Mouse (Mus musculus) intestine, embryonic 16.5 days (tissue): ENCODE results near the gene Tcf12. TPM values are rescaled to one million over a fixed set of nuclear protein-coding genes. Genes with fewer than 3 reads are reported as not detected.

Experiments used
- ATAC-seq: fragments of 200-750 bp; cut with Nextera tagmentation; 2 replicates; pipeline ENCODE4 v1.8.0; 2017; ENCODE audit warnings: moderate TSS enrichment, moderate library complexity
- H3K27ac ChIP-seq: fragments of 300-500 bp; sonication (generic); 2 replicates; pipeline ENCODE4 v1.5.1; 2014; ENCODE audit warnings: mild to moderate bottlenecking, low read length
- H3K27me3 ChIP-seq: fragments of 300-500 bp; sonication (generic); replicated peaks from 2 replicates; pipeline ENCODE4 v1.6.1; 2014; ENCODE audit warnings: low read length, control low read depth, mixed read lengths; ENCODE audit not compliant: control insufficient read depth, insufficient read depth
- H3K36me3 ChIP-seq: fragments of 300-500 bp; sonication (generic); 2 replicates; pipeline ENCODE4 v1.6.1; 2014; ENCODE audit warnings: low read length, control low read depth; ENCODE audit not compliant: control insufficient read depth, insufficient read depth
- H3K4me1 ChIP-seq: fragments of 300-500 bp; sonication (generic); 2 replicates; pipeline ENCODE4 v1.6.1; 2014; ENCODE audit warnings: low read length, control low read depth, mixed read lengths; ENCODE audit not compliant: control insufficient read depth, insufficient read depth
- H3K4me2 ChIP-seq: fragments of 300-500 bp; sonication (generic); 2 replicates; pipeline ENCODE4 v1.6.1; 2014; ENCODE audit warnings: low read depth, low read length, control low read depth
- H3K4me3 ChIP-seq: fragments of 300-500 bp; sonication (generic); 2 replicates; pipeline ENCODE4 v1.5.1; 2014; ENCODE audit warnings: mild to moderate bottlenecking, low read length
- H3K9ac ChIP-seq: fragments of 300-500 bp; sonication (generic); 2 replicates; pipeline ENCODE4 v1.6.1; 2014; ENCODE audit warnings: low read depth, low read length
- H3K9me3 ChIP-seq: fragments of 300-500 bp; sonication (generic); 2 replicates; pipeline ENCODE4 v1.6.1; 2016; ENCODE audit warnings: low read length, control low read depth; ENCODE audit not compliant: control insufficient read depth
- WGBS: fragments of 180-500 bp; shearing (Covaris S2); extraction: QIAGEN DNeasy Blood & Tissue Kit; methylation state at CpG from one replicate; pipeline ENCODE4 v1.1.7; 2014; 5-methylcytosine and 5-hydroxymethylcytosine counted together
- polyA plus RNA-seq: library from polyadenylated mRNA; unstranded; fragments of >200 nt; fragmentation: Nextera tagmentation; extraction: Ambion mirVana; gene quantifications from 2 replicates; pipeline ENCODE4 v1.2.1, GENCODE M21; 2015

Gene Tcf12
- polyA plus RNA-seq, 1 experiment from 2014 or later: 26.0 TPM

DNA sequence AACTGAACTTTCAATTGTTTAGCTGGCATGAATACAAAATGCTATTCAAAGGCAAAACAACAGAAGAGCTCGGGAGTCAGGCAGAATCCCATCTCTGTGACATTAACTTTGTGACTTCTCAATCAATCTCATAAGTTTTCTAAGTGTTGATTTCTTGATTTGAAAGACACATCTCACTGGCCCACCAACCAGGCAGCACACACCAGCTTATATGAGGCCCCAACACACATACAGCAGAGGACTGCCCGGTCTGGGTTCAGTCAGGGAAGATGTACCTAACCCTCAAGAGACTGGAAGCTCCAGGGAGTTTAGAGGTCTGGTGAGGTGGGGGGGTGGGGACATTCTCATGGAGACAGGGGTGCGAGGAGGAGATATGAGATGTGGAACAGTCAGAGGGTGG, 132.8 kb downstream of the Tcf12 start:
- Histone ChIP-seq H3K27me3 (no peaks in the 10 kb centered on the region), H3K4me2 (no peak overlapping the region), H3K36me3 (no peaks in the 10 kb centered on the region), H3K9ac (no peak overlapping the region), H3K4me1 (peaks cover 5% of the 10 kb centered on the region), H3K9me3 (no peaks in the 10 kb centered on the region), H3K27ac (no peak overlapping the region), H3K4me3 (no peak overlapping the region)
- whole genome bisulfite sequencing: 78% methylated on average over 3 of the region's 3 CpGs
- ATAC-seq: no peak

DNA sequence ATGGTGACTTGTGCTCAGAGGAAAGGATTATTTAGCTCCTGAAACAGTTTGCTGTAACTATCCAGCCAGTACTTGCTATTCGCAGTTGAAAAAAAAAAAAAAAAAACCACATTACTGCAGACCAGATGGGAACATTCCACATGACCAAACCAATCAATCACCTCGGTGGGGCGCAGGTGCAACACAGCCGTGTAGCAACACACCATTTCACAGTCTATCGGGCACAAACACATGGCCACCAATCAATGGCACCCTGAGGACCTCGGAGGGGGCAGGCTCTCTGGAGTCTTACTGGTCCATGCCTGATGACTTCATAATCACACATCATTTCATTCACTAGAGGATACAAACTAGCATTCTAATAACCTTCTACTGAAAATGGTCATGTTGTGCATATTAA, 135.6 kb downstream of the Tcf12 start:
- H3K9me3 ChIP-seq: no peaks in the 10 kb centered on the region
- H3K27me3 ChIP-seq: no peaks in the 10 kb centered on the region
- no peak; the same call in 1 of the 2 replicates for ATAC-seq
- H3K4me3 ChIP-seq: no peak overlapping the region
- no peak overlapping the region for H3K4me2 ChIP-seq
- WGBS: 39% methylated on average over 6 of the region's 6 CpGs
- H3K4me1 ChIP-seq: peaks cover 3% of the 10 kb centered on the region
- H3K36me3 ChIP-seq: no peaks in the 10 kb centered on the region
- no peak overlapping the region for H3K9ac ChIP-seq
- no peak overlapping the region for H3K27ac ChIP-seq

DNA sequence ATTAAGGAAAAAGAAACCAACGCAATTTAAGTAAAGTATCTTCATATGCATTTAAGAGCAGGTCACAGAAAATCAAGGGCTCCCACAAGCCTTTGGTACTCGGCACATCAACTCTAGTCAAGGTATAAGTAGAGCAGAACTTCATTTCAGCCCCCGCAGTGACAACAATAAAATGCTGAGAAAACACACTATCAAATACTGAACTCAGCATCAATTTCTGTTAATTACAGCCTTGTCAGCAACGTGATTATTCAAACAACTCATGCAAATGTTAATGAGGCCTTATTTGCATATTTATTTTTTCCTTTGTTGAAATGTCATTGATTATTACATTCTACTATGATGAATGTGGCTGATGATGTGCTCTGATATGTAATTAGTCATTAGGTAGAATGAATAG, 136.5 kb downstream of the Tcf12 start:
- 66% methylated on average over 4 of the region's 4 CpGs for WGBS

DNA sequence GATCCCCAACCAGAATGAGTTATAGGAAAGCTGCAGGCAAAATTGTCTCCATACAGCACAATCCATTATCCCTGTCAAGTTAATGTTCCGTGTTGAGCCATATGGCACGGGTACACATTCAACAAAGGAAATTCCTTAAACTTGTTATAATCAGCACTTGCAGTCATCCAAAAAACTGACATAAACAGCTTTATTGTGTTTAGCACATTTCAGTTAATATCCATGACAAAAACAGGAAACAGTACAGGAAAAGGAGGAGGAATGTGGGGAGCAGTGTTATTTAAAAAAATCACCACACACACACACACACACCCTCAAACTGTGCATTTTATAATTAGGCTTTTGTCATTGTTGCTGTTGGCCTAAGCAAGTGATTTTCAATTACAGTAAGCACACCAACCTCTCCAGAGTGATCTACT, 137.1 kb downstream of the Tcf12 start:
- WGBS: 29% methylated on average over 2 of the region's 2 CpGs
- 0 out of 2 replicates have a peak, but pooled peaks cover 2% of the 10 kb centered on the region for H3K4me1 ChIP-seq
- no peak overlapping the region for H3K9ac ChIP-seq
- H3K9me3 ChIP-seq: no peaks in the 10 kb centered on the region
- H3K4me2 ChIP-seq: no peak overlapping the region
- ATAC-seq: no peak
- H3K27ac ChIP-seq: no peak overlapping the region
- H3K27me3 ChIP-seq: no peaks in the 10 kb centered on the region
- no peak overlapping the region for H3K4me3 ChIP-seq
- no peaks in the 10 kb centered on the region for H3K36me3 ChIP-seq

More for the DNA sequence above, 136.5 kb downstream of the Tcf12 start:
- 0 out of 2 replicates have a peak, but pooled peaks cover 2% of the 10 kb centered on the region for H3K4me1 ChIP-seq
- no peaks in the 10 kb centered on the region for H3K36me3 ChIP-seq
- H3K4me2 ChIP-seq: no peak overlapping the region
- H3K9me3 ChIP-seq: no peaks in the 10 kb centered on the region
- H3K9ac ChIP-seq: no peak overlapping the region
- H3K27ac ChIP-seq: no peak overlapping the region
- H3K4me3 ChIP-seq: no peak overlapping the region
- no peak for ATAC-seq
- H3K27me3 ChIP-seq: no peaks in the 10 kb centered on the region

DNA sequence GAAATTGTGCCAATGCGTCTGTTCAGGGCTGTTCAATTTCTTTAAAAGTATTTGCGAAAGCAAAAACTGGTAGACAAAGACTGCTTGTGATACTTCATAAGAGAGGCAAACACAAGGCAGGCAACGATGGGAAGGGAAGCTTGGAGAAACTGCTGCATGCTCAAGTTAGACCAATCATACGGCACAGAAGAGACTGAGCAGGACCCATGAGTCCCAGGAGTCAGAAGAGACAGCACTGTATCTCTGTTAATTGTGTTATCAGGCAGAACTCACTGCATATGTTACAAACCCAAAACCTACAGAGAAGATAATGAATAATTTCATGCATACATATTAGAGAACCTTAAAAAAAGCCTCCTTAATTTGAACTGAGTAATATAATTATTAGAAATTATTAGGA, 147.6 kb downstream of the Tcf12 start:
- Histone ChIP-seq H3K4me2 (no peak overlapping the region), H3K27ac (no peak overlapping the region), H3K9ac (no peak overlapping the region), H3K9me3 (no peaks in the 10 kb centered on the region), H3K27me3 (no peaks in the 10 kb centered on the region), H3K4me3 (no peak overlapping the region), H3K36me3 (no peaks in the 10 kb centered on the region), H3K4me1 (no peaks in the 10 kb centered on the region)
- ATAC-seq: no peak
- WGBS: 84% methylated on average over 4 of the region's 4 CpGs

DNA sequence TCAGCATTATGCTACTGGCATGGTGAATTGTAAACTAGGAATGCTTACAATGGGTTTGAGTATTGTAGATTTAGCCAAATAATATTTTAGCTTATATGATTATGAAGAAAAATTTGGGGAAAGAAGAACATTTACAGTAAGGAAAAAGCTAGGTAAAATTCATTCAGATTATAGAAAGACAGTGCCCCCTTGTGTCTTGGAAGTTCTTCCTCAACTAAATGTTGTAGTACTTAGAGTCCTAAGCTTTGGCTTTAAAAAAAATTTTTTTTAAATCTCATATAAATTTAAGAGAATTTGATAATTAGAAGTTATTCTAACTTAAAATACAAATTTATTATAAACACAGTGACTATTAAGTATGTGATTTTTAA, 151.7 kb downstream of the Tcf12 start:
- H3K9ac ChIP-seq: no peak overlapping the region
- H3K9me3 ChIP-seq: no peaks in the 10 kb centered on the region
- no peaks in the 10 kb centered on the region for H3K36me3 ChIP-seq
- no peak overlapping the region for H3K27ac ChIP-seq
- H3K27me3 ChIP-seq: no peaks in the 10 kb centered on the region
- ATAC-seq: no peak
- no peak overlapping the region for H3K4me2 ChIP-seq
- no peaks in the 10 kb centered on the region for H3K4me1 ChIP-seq
- no peak overlapping the region for H3K4me3 ChIP-seq

DNA sequence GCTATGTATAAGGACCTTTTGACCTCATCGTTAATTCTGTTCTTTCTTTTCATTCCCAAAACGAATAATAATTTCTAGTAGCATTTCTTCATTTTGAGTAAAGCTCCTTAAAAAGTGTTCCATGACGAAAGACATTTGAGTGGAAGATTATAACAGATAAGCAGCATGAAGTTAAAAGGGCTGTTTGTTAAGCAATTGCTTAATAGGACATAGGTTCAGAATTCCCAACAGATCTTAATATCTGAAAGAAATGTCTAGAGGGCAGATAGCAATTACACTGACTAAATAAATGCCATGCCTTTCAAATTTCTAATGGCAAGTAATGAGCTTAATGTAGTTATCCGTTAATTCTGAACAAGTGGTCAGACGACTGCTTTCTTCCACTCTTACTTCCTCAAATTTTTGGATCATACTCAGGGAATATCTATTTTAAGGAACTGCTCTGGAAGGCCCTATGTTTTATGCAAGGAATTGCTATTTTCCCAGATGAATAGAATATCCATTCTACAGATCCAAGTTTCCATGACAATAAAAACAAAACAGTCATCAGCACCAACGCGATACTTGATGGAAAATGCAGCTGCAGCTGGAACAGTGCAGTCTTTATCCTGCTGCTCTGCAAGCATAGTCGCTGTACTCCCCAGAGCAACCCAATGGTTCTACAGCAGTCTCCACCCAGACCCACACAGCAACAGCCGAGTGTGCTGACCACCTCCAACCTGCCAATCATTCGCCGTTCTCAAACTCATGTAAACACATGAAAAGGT, 152.2 kb downstream of the Tcf12 start:
- whole genome bisulfite sequencing: 61% methylated on average over 11 of the region's 11 CpGs
- peak; percentile 60; the same call in 1 of the 2 replicates for ATAC-seq

DNA sequence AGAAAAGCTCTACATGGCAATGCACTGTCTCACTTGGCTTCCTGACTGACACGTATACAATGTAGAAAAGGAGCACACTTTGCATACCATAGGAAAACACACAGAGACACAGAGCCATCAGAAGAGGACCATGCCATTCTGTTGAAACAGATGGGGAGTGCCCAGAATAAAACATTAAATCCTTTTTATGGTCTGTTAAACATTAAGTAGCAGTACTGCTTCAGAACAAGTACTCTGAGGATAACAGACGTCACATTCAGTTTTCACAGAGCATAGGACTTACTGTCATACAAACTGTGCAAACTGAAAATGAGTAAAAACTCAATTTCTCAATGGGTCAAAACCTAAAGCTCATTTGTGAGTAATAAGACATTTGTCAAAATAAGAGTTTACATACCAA, 158.5 kb downstream of the Tcf12 start:
- no peaks in the 10 kb centered on the region for H3K9me3 ChIP-seq
- no peaks in the 10 kb centered on the region for H3K36me3 ChIP-seq
- no peaks in the 10 kb centered on the region for H3K27me3 ChIP-seq
- H3K27ac ChIP-seq: no peak overlapping the region
- H3K4me2 ChIP-seq: no peak overlapping the region
- peaks cover 11% of the 10 kb centered on the region for H3K4me1 ChIP-seq
- H3K4me3 ChIP-seq: no peak overlapping the region
- no peak overlapping the region for H3K9ac ChIP-seq
- ATAC-seq: peak; percentile 81
- WGBS: 54% methylated on average over 2 of the region's 2 CpGs

More for the DNA sequence above, 152.2 kb downstream of the Tcf12 start:
- Histone ChIP-seq H3K9me3 (no peaks in the 10 kb centered on the region), H3K27ac (no peak overlapping the region), H3K9ac (no peak overlapping the region), H3K4me1 (no peaks in the 10 kb centered on the region), H3K4me2 (no peak overlapping the region), H3K36me3 (no peaks in the 10 kb centered on the region), H3K27me3 (no peaks in the 10 kb centered on the region), H3K4me3 (no peak overlapping the region)

DNA sequence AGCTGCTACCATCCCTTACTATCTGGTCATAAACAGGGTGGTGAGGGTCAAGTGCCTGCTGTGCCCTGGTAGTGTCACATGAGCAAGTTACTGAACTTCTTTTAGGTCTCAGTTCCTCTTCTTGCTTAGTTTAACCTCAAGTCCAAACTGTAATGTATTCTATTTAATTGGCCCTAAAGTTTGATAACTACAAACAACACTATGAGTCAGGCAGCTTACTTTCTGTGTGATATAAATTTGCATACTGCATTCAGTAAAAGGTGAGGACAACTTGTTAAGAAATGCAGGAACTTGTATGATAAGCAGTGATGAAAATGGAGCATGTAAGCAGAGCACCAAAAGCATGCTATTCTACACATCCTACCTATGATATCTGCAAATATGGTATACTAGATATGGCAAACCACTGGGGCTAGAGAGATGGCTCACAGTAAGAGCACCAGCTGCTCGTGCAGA, 159.0 kb downstream of the Tcf12 start:
- 89% methylated on average over 1 of the region's 1 CpGs for WGBS
- Histone ChIP-seq H3K4me2 (no peak overlapping the region), H3K27me3 (no peaks in the 10 kb centered on the region), H3K4me3 (no peak overlapping the region), H3K36me3 (no peaks in the 10 kb centered on the region), H3K9me3 (no peaks in the 10 kb centered on the region), H3K27ac (no peak overlapping the region), H3K4me1 (peaks cover 11% of the 10 kb centered on the region), H3K9ac (no peak overlapping the region)
- no peak for ATAC-seq

DNA sequence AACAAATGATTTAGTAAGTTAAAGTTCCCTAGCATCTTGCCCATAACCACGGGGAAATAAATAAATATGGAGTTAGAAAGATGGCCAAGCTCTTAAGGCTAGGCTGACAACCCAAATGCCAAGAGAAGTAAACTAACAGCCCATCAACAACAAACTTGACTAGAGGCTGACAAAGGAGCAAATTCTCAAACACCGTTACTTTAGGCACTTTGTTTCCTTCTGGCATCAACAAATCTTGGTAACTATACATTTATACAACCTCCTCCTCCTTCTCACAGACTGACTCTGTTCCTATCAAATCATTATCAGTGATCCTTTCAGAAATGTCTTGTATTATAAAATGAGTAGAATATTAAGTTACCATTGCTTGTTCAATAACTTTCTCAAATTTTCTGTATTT, 159.7 kb downstream of the Tcf12 start:
- Histone ChIP-seq H3K27me3 (no peaks in the 10 kb centered on the region), H3K9ac (no peak overlapping the region), H3K27ac (no peak overlapping the region), H3K4me2 (no peak overlapping the region), H3K4me3 (no peak overlapping the region), H3K9me3 (no peaks in the 10 kb centered on the region), H3K36me3 (no peaks in the 10 kb centered on the region), H3K4me1 (peaks cover 11% of the 10 kb centered on the region)
- 66% methylated on average over 2 of the region's 2 CpGs for WGBS
- ATAC-seq: no peak
